Mouse (Mus musculus) C2C12 (cell line): ENCODE measurements around the gene Cops4.

Experiments
- CEBPB ChIP-seq: IDR thresholded peaks from one replicate; pipeline ENCODE4 v1.6.1; 2011; ENCODE audit warnings: low read depth, mild to moderate bottlenecking, control low read depth, moderate library complexity
- CTCF ChIP-seq: IDR thresholded peaks from one replicate; pipeline ENCODE4 v1.5.1; 2011; ENCODE audit not compliant: control insufficient read depth, insufficient read depth, insufficient read length
- FOSL1 ChIP-seq: IDR thresholded peaks from one replicate; pipeline ENCODE4 v1.8.0; 2011; ENCODE audit warnings: mild to moderate bottlenecking, low read length; ENCODE audit not compliant: poor library complexity, insufficient read depth, severe bottlenecking
- MAX ChIP-seq: IDR thresholded peaks from one replicate; pipeline ENCODE4 v1.6.1; 2011; ENCODE audit warnings: mild to moderate bottlenecking, control low read depth
- MYOD1 ChIP-seq: IDR thresholded peaks from one replicate; pipeline ENCODE4 v1.6.1; 2011; ENCODE audit warnings: low read depth; ENCODE audit not compliant: control insufficient read depth, insufficient read length
- MYOG ChIP-seq: IDR thresholded peaks from one replicate; pipeline ENCODE4 v1.6.1; 2011; ENCODE audit not compliant: control insufficient read depth, insufficient read length; ENCODE audit errors: extremely low read depth
- USF1 ChIP-seq: IDR thresholded peaks from one replicate; pipeline ENCODE4 v1.6.1; 2011; ENCODE audit warnings: low read depth, mild to moderate bottlenecking, control low read depth, moderate library complexity

DNA sequence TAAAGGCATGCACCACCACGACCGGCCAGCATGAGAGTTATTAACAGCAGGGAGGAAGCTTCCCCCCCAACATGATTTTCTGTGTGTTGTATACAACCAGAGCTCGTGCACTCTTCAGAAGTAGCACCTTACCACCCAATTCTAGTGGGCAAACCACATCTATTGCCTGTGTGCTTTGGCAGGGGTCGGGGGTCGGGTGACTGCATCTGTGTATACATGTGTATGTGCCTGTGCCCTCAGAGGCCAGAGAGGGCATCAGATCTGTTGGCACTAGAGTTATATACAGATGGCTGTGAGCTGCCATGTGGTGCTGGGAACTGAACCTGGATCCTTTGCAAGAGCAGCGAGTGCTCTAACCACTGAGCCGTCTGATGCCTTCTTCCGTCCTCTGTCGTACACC lies 6.8 kb downstream of the Cops4 start:
- no peak for TF ChIP-seq CEBPB
- TF ChIP-seq CTCF, result no peak
- TF ChIP-seq MYOG, result no peak
- TF ChIP-seq MYOD1, result no peak
- no peak for TF ChIP-seq MAX
- TF ChIP-seq FOSL1, result no peak
- TF ChIP-seq USF1, result no peak
